Mouse (Mus musculus) liver, postnatal 0 days (tissue): ENCODE data around the gene Spink8. TPM values are rescaled to one million over a fixed set of nuclear protein-coding genes. Genes with fewer than 3 reads are reported as not detected.
"Not testable (repeated sequence)": the region's sequence is repeated elsewhere in the genome, so short reads cannot be mapped to it uniquely, and the experiment has no call there.

Source experiments
- ATAC-seq: fragments of 200-750 bp; cut with Nextera tagmentation; 2 replicates; pipeline ENCODE4 v1.8.0; 2017; ENCODE audit warnings: mild to moderate bottlenecking, moderate library complexity
- DNase-seq: peaks from one replicate; pipeline ENCODE4 v3.0.0-alpha.2; 2016
- H3K27ac ChIP-seq: fragments of 300-500 bp; sonication (generic); 2 replicates; pipeline ENCODE4 v1.5.1; 2014; ENCODE audit warnings: antibody characterized with exemption, moderate library complexity, mild to moderate bottlenecking, low read depth
- H3K27me3 ChIP-seq: fragments of 300-500 bp; sonication (generic); 2 replicates; pipeline ENCODE4 v1.6.1; 2014; ENCODE audit warnings: low read length, control low read depth, mixed read lengths; ENCODE audit not compliant: insufficient read depth
- H3K36me3 ChIP-seq: fragments of 300-500 bp; sonication (generic); replicated peaks from 2 replicates; pipeline ENCODE4 v1.6.1; 2014; ENCODE audit warnings: mild to moderate bottlenecking, control low read depth, low read length, moderate library complexity, mixed read lengths; ENCODE audit not compliant: insufficient read depth
- H3K4me1 ChIP-seq: fragments of 300-500 bp; sonication (generic); 2 replicates; pipeline ENCODE4 v1.6.1; 2014; ENCODE audit warnings: antibody characterized with exemption, mild to moderate bottlenecking, control low read depth; ENCODE audit not compliant: insufficient read depth
- H3K4me2 ChIP-seq: fragments of 300-500 bp; sonication (generic); 2 replicates; pipeline ENCODE4 v1.6.1; 2014; ENCODE audit warnings: low read depth, mild to moderate bottlenecking, low read length, moderate library complexity, mixed read lengths
- H3K4me3 ChIP-seq: fragments of 300-500 bp; sonication (generic); 2 replicates; pipeline ENCODE4 v1.5.1; 2014; ENCODE audit warnings: low read depth, low read length
- H3K9ac ChIP-seq: fragments of 300-500 bp; sonication (generic); replicated peaks from 2 replicates; pipeline ENCODE4 v1.6.1; 2014; ENCODE audit warnings: mild to moderate bottlenecking, moderate library complexity
- H3K9me3 ChIP-seq: fragments of 300-500 bp; sonication (generic); 2 replicates; pipeline ENCODE4 v1.6.1; 2016; ENCODE audit warnings: mild to moderate bottlenecking, control low read depth, low read length, mixed read lengths
- CTCF ChIP-seq: sonication (generic); IDR thresholded peaks from 2 replicates; pipeline ENCODE4 v1.5.1; 2016; ENCODE audit warnings: antibody characterized with exemption, low read depth
- EP300 ChIP-seq: IDR thresholded peaks from 2 replicates; pipeline ENCODE4 v1.6.1; 2016; ENCODE audit warnings: antibody characterized with exemption, low read depth, mild to moderate bottlenecking
- WGBS: fragments of 180-500 bp; shearing (Covaris S2); extraction: QIAGEN DNeasy Blood & Tissue Kit; methylation state at CpG from one replicate; pipeline ENCODE4 v1.1.7; 2014; ENCODE audit not compliant: insufficient replicate concordance; 5-methylcytosine and 5-hydroxymethylcytosine counted together
- polyA plus RNA-seq: library from polyadenylated mRNA; unstranded; fragments of >200 nt; fragmentation: Nextera tagmentation; extraction: Ambion mirVana; gene quantifications from 2 replicates; pipeline ENCODE4 v1.2.1, GENCODE M21; 2015

The Spink8 gene
- not detected in 2 replicates for polyA plus RNA-seq

GRCm38 (mm10) chr9:109811980-109812379 lies at the start of gene Spink8:
Gene Spink8, plus strand, starts transcription at chr9:109812280.
- Histone ChIP-seq H3K4me1 (no peaks in the 10 kb centered on the region; the same call in none of the 2 replicates), H3K4me3 (no peak within 1 kb of the TSS), H3K36me3 (no peaks in the 10 kb centered on the region), H3K9me3 (no peaks in the 10 kb centered on the region), H3K9ac (no peak within 1 kb of the TSS), H3K4me2 (no peak within 1 kb of the TSS), H3K27me3 (no peaks in the 10 kb centered on the region), H3K27ac (no peak within 1 kb of the TSS)
- DNase-seq (no peak), ATAC-seq (no peak)
- 62% methylated on average over 1 of the region's 1 CpGs for WGBS
- TF ChIP-seq EP300 (no peak), CTCF (no peak)

- H3K27me3 ChIP-seq, H3K4me2 ChIP-seq, H3K27ac ChIP-seq, DNase-seq, H3K4me1 ChIP-seq, H3K36me3 ChIP-seq, H3K9me3 ChIP-seq, H3K9ac ChIP-seq, H3K4me3 ChIP-seq, ATAC-seq: not testable (repeated sequence)
- WGBS, result 50% methylated on average over 1 of the region's 1 CpGs
Measured at GRCm38 (mm10) chr9:109766841-109767240, 45.2 kb upstream of the Spink8 start.

- not testable (repeated sequence) for DNase-seq, H3K4me2 ChIP-seq, H3K9me3 ChIP-seq, H3K4me3 ChIP-seq, H3K27ac ChIP-seq, H3K9ac ChIP-seq, H3K27me3 ChIP-seq, ATAC-seq, H3K4me1 ChIP-seq, H3K36me3 ChIP-seq
- 69% methylated on average over 4 of the region's 4 CpGs for WGBS
Measured at GRCm38 (mm10) chr9:109790570-109790969, 21.5 kb upstream of the Spink8 start, which contains the start of gene Fbxw27. Gene Fbxw27, minus strand, starts transcription at chr9:109790670.

GRCm38 (mm10) chr9:109795221-109795620 lies 16.9 kb upstream of the Spink8 start:
- Histone ChIP-seq H3K36me3 (no peaks in the 10 kb centered on the region), H3K4me2 (no peak overlapping the region), H3K9ac (no peak overlapping the region), H3K4me1 (no peaks in the 10 kb centered on the region), H3K9me3 (no peaks in the 10 kb centered on the region), H3K4me3 (no peak overlapping the region), H3K27me3 (no peaks in the 10 kb centered on the region), H3K27ac (no peak overlapping the region)
- 75% methylated on average over 2 of the region's 2 CpGs for WGBS
- no peak for ATAC-seq
- TF ChIP-seq CTCF, result no peak
- TF ChIP-seq EP300, result no peak
- DNase-seq, result no peak

GRCm38 (mm10) chr9:109795811-109796210 lies 16.3 kb upstream of the Spink8 start:
- Histone ChIP-seq H3K36me3 (no peaks in the 10 kb centered on the region), H3K4me3 (no peak overlapping the region), H3K9me3 (no peaks in the 10 kb centered on the region), H3K4me1 (no peaks in the 10 kb centered on the region), H3K27me3 (no peaks in the 10 kb centered on the region), H3K27ac (no peak overlapping the region), H3K4me2 (no peak overlapping the region), H3K9ac (no peak overlapping the region)
- 68% methylated on average over 2 of the region's 2 CpGs for WGBS
- DNase-seq, result no peak
- no peak for ATAC-seq
- TF ChIP-seq CTCF (no peak), EP300 (no peak)

GRCm38 (mm10) chr9:109798051-109798450 lies 14.0 kb upstream of the Spink8 start:
- no peak overlapping the region for H3K4me2 ChIP-seq
- ATAC-seq (no peak), DNase-seq (peak; percentile 20)
- H3K36me3 ChIP-seq, result no peaks in the 10 kb centered on the region
- no peaks in the 10 kb centered on the region for H3K27me3 ChIP-seq
- 89% methylated on average over 1 of the region's 1 CpGs for WGBS
- H3K9ac ChIP-seq, result no peak overlapping the region
- TF ChIP-seq CTCF (peak; percentile 58), EP300 (no peak)
- H3K4me3 ChIP-seq, result no peak overlapping the region
- H3K9me3 ChIP-seq, result no peaks in the 10 kb centered on the region
- no peaks in the 10 kb centered on the region for H3K4me1 ChIP-seq
- no peak overlapping the region for H3K27ac ChIP-seq

GRCm38 (mm10) chr9:109805596-109805995 lies 6.5 kb upstream of the Spink8 start:
- H3K9ac ChIP-seq, H3K27me3 ChIP-seq, H3K4me1 ChIP-seq, H3K27ac ChIP-seq, H3K4me3 ChIP-seq, H3K9me3 ChIP-seq, H3K36me3 ChIP-seq, H3K4me2 ChIP-seq, ATAC-seq, DNase-seq: not testable (repeated sequence)
- WGBS, result 72% methylated on average over 2 of the region's 2 CpGs
